Mouse (Mus musculus): ENCODE data around the gene Hist1h1c. TPM values are rescaled to one million over a fixed set of nuclear protein-coding genes. Genes with fewer than 3 reads are reported as not detected.
"Not testable (repeated sequence)": the region's sequence is repeated elsewhere in the genome, so short reads cannot be mapped to it uniquely, and the experiment has no call there.

Gene Hist1h1c
- polyA plus RNA-seq, 2 experiments: 46.8 to 72.5 TPM

GRCm38 (mm10) chr13:23699767-23700166 is 38.8 kb upstream of the Hist1h1c start:
- 52% methylated on average over 3 of the region's 3 CpGs for WGBS (ENCODE audit: insufficient replicate concordance)

GRCm38 (mm10) chr13:23700786-23701520 is 37.7 kb upstream of the Hist1h1c start:
- peak overlapping the region; percentile 51 for H3K9ac ChIP-seq (replicated peaks)
- H3K36me3 ChIP-seq (replicated peaks; ENCODE audit: control insufficient read depth, insufficient read depth, low read depth): no peaks in the 10 kb centered on the region
- H3K27me3 ChIP-seq (ENCODE audit: control insufficient read depth, insufficient read depth, low read length): no peaks in the 10 kb centered on the region
- TF ChIP-seq CTCF (IDR thresholded peaks at IDR 0.05; ENCODE audit: low read depth) (peak; percentile 89), EP300 (IDR thresholded peaks at IDR 0.05; ENCODE audit: low read depth) (no peak)
- WGBS (ENCODE audit: insufficient replicate concordance): 17% methylated on average over 8 of the region's 8 CpGs
- peak overlapping the region; percentile 24 for H3K4me2 ChIP-seq (ENCODE audit: low read depth)
- H3K4me3 ChIP-seq (ENCODE audit: insufficient read depth in 1 of 2, low read depth in 2 of 2, low read length in 2 of 2): no peak overlapping the region
- peak; percentile 73 to 75 (median 73) for DNase-seq (ENCODE audit: low read depth in 3 of 3, low spot score in 3 of 3)
- peak overlapping the region; percentile 13 for H3K27ac ChIP-seq
- peaks cover 20 to 21% of the 10 kb centered on the region in 2 experiments for H3K4me1 ChIP-seq (replicated peaks; ENCODE audit: control insufficient read depth in 2 of 2, insufficient read depth in 2 of 2, low read length in 1 of 2)
- 0 out of 2 replicates have a peak, but pooled peaks have one; percentile 11 for ATAC-seq (ENCODE audit: insufficient read depth)
- H3K9me3 ChIP-seq (ENCODE audit: control insufficient read depth, low read length): no peaks in the 10 kb centered on the region

More at GRCm38 (mm10) chr13:23699767-23700166, 38.8 kb upstream of the Hist1h1c start:
- no peak overlapping the region for H3K27ac ChIP-seq
- ATAC-seq (ENCODE audit: insufficient read depth) (no peak), DNase-seq (ENCODE audit: low read depth in 3 of 3, low spot score in 3 of 3) (no peak)
- H3K4me1 ChIP-seq (replicated peaks; ENCODE audit: control insufficient read depth in 2 of 2, insufficient read depth in 2 of 2, low read length in 1 of 2): peaks cover 26% of the 10 kb centered on the region in 2 experiments
- TF ChIP-seq EP300 (IDR thresholded peaks at IDR 0.05; ENCODE audit: low read depth) (no peak), CTCF (IDR thresholded peaks at IDR 0.05; ENCODE audit: low read depth) (peak; percentile 23; the same call in 1 of the 2 replicates)
- H3K4me3 ChIP-seq (ENCODE audit: insufficient read depth in 1 of 2, low read depth in 2 of 2, low read length in 2 of 2): no peak overlapping the region
- H3K36me3 ChIP-seq (replicated peaks; ENCODE audit: control insufficient read depth, insufficient read depth, low read depth): no peaks in the 10 kb centered on the region
- no peak overlapping the region for H3K9ac ChIP-seq (replicated peaks)
- H3K27me3 ChIP-seq (ENCODE audit: control insufficient read depth, insufficient read depth, low read length): no peaks in the 10 kb centered on the region
- no peaks in the 10 kb centered on the region for H3K9me3 ChIP-seq (ENCODE audit: control insufficient read depth, low read length)
- no peak overlapping the region for H3K4me2 ChIP-seq (ENCODE audit: low read depth)

GRCm38 (mm10) chr13:23702220-23702619 is 36.4 kb upstream of the Hist1h1c start:
- TF ChIP-seq EP300 (IDR thresholded peaks at IDR 0.05; ENCODE audit: low read depth): no peak
- TF ChIP-seq CTCF (IDR thresholded peaks at IDR 0.05; ENCODE audit: low read depth): no peak
- H3K9me3 ChIP-seq (ENCODE audit: control insufficient read depth, low read length): no peaks in the 10 kb centered on the region
- peaks cover 12 to 13% of the 10 kb centered on the region in 2 experiments for H3K4me1 ChIP-seq (replicated peaks; ENCODE audit: control insufficient read depth in 2 of 2, insufficient read depth in 2 of 2, low read length in 1 of 2)
- no peak overlapping the region for H3K4me2 ChIP-seq (ENCODE audit: low read depth)
- WGBS (ENCODE audit: insufficient replicate concordance): 48% methylated on average over 4 of the region's 4 CpGs
- H3K4me3 ChIP-seq (ENCODE audit: insufficient read depth in 1 of 2, low read depth in 2 of 2, low read length in 2 of 2): no peak overlapping the region
- H3K27ac ChIP-seq: no peak overlapping the region
- H3K9ac ChIP-seq (replicated peaks): no peak overlapping the region
- no peak for ATAC-seq (ENCODE audit: insufficient read depth)
- H3K36me3 ChIP-seq (replicated peaks; ENCODE audit: control insufficient read depth, insufficient read depth, low read depth): no peaks in the 10 kb centered on the region
- DNase-seq (ENCODE audit: low read depth in 3 of 3, low spot score in 3 of 3): no peak
- no peaks in the 10 kb centered on the region for H3K27me3 ChIP-seq (ENCODE audit: control insufficient read depth, insufficient read depth, low read length)

- not testable (repeated sequence) for ATAC-seq (ENCODE audit: insufficient read depth); H3K36me3 ChIP-seq (replicated peaks; ENCODE audit: control insufficient read depth, insufficient read depth, low read depth); H3K27ac ChIP-seq; H3K9me3 ChIP-seq (ENCODE audit: control insufficient read depth, low read length); H3K4me2 ChIP-seq (ENCODE audit: low read depth); DNase-seq (ENCODE audit: low read depth in 3 of 3, low spot score in 3 of 3); H3K9ac ChIP-seq (replicated peaks); H3K4me3 ChIP-seq (ENCODE audit: insufficient read depth in 1 of 2, low read depth in 2 of 2, low read length in 2 of 2); H3K27me3 ChIP-seq (ENCODE audit: control insufficient read depth, insufficient read depth, low read length)
- peaks cover 12 to 13% of the 10 kb centered on the region in 2 experiments for H3K4me1 ChIP-seq (replicated peaks; ENCODE audit: control insufficient read depth in 2 of 2, insufficient read depth in 2 of 2, low read length in 1 of 2)
- WGBS (ENCODE audit: insufficient replicate concordance): 72% methylated on average over 2 of the region's 2 CpGs
Observed at GRCm38 (mm10) chr13:23702801-23703200, 35.8 kb upstream of the Hist1h1c start.

DNA sequence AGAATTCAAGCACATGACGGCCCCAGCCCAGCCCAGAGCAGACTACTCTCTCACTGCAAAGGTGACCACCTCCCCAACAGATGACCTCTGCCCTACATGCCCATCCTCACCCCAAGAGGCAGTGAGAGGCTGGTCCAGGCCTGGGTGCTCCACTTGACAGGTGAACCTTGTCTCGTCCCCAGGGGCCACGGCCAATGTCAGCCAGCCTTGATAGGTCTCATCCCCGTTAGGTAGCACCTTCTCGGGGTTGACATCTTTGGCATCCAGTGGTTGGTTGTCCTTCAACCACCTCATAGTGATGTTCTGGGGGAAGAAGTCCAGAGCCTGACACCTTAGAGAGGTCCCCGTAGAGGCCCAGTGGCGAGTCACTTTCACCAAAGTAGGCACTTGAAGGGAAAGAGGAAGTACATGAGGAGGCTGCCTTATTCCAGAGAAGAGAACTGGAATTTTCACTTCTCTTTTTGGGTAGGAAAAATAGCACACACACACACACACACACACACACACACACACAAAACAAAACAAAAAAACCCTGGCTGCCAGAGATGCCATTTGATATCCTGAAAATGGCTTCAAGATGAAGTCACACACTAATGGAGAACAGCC is 32.8 kb upstream of the Hist1h1c start:
- Histone ChIP-seq H3K36me3 (replicated peaks; ENCODE audit: control insufficient read depth, insufficient read depth, low read depth) (no peaks in the 10 kb centered on the region), H3K4me1 (replicated peaks; ENCODE audit: control insufficient read depth in 2 of 2, insufficient read depth in 2 of 2, low read length in 1 of 2) (peaks cover 4 to 9% of the 10 kb centered on the region in 2 experiments), H3K4me2 (ENCODE audit: low read depth) (no peak overlapping the region), H3K27me3 (ENCODE audit: control insufficient read depth, insufficient read depth, low read length) (peaks cover 3% of the 10 kb centered on the region), H3K9me3 (ENCODE audit: control insufficient read depth, low read length) (no peaks in the 10 kb centered on the region), H3K4me3 (ENCODE audit: insufficient read depth in 1 of 2, low read depth in 2 of 2, low read length in 2 of 2) (no peak overlapping the region), H3K27ac (no peak overlapping the region), H3K9ac (replicated peaks) (no peak overlapping the region)
- WGBS (ENCODE audit: insufficient replicate concordance): 68% methylated on average over 7 of the region's 7 CpGs
- no peak for DNase-seq (ENCODE audit: low read depth in 3 of 3, low spot score in 3 of 3)
- ATAC-seq (ENCODE audit: insufficient read depth): no peak
- TF ChIP-seq CTCF (IDR thresholded peaks at IDR 0.05; ENCODE audit: low read depth) (no peak), EP300 (IDR thresholded peaks at IDR 0.05; ENCODE audit: low read depth) (no peak)
